Mouse (Mus musculus) urinary bladder, postnatal 4 days (tissue): Measurements from ENCODE around the gene Gm10840.
"Not testable (repeated sequence)": the region's sequence is repeated elsewhere in the genome, so short reads cannot be mapped to it uniquely, and the experiment has no call there.

ENCODE experiments used
- DNase-seq, 2 experiments: peaks; one replicate each; pipeline ENCODE4 v3.0.0; 2021 to 2022; ENCODE audit warnings: low spot score in 2 of 2

Gm10840 gene

DNA sequence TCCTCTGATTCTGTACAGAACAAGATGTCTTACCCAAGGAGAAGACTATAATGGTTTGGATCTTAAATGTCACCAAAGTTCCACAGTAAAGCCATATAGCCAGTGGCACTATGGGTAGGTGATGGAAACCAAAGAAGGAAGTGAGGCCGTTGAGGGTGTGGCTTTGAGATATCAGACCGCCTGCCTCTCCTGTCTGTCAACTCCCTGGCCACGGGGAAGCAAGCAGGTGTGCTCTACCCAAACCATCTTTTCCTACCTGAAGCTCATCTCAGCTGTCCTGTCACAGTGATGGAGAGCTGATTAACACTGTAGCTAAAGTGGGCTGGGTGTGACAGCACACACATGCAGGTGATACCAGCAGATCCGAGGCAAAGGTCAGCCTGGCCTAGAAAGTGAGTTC lies 37.6 kb downstream of the Gm10840 start:
- DNase-seq = no peak

DNA sequence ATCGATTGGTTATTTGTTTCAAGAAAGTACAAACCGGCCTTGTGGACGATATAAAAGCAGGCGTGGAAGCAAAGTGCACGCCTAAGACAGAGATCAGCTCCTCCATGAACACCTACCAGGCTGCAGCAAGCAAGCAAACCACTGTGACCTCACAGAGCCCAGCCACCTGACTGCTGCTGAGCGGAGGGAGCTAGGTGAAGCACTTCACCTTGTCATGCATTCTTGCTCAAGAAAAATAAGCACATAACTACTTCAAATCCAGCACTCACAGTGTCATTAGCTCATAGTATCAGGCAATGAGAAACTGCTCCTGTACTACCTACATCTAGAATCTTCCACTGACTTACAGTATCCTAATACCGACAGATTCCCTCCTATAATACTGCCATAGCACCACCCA lies 39.3 kb downstream of the Gm10840 start:
- not testable (repeated sequence) for DNase-seq

DNA sequence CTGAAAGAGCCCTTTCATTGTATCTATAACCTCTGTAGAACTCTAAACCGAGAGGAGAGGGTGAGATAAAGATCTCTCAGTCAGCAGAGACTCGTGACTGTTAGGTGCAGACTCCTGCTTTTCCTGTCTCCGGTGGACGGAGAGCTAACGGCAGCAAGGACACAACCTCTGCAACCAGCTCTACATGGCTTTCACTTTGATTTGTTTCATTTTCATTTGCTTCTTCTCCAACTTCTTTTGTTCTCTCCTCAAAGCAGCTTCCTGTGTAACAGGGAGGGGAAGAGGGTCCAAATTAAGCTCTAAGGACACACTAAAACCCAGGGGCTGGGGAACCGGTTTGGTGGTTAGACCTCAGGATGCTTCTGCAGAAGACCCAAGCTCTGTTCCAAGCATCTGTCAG lies 40.1 kb downstream of the Gm10840 start:
- no peak for DNase-seq

DNA sequence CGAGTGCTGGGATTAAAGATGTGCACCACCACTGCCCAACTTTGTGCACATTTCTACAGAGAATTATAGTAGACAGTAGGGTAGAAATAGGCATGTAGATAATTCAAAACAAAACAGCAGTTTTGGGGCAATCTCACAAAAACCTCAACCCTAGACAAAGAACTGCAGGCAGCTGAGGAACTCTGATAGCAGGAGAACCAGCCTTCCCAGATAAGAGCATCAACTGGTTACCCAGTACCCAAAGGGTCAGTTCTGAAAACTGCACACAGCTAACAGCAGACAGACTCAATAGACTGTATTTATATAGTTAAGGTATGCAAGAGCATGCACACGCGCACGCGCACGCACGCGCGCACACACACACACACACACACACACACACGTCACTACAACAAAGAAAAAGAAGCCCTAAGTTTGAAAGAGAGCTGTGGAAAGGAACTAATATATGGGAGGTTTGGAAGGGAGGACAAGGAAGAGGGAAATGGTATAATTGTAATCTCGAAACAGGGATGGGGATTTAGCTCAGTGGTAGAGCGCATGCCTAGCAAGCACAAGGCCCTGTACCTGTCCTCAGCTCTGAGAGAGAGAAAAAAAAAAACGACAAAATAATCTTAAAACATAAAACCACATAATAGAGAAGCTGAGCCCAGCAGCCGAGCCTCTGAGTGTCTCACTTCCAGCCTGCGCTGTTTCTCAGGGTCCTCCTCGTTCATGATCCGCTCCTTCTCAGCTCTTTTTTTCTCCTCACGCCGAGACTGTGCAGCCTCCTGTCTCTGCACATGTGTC lies 40.9 kb downstream of the Gm10840 start:
- no peak for DNase-seq

DNA sequence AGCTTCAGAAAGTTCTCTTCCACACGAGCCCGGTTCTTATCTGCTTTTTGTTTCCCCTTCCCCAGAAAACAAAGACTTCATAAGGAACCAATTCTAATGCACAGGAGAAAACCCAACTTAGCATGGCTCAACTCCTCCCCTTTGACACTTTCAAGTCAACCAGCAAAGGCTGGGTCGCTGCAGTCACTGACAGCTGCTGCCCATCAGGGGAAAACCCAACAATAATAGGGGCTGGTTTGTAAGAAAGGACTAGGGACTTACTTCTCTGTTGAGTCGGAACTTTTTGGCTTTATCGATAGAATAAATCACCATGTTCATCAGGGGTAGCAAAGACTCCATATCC lies 41.4 kb downstream of the Gm10840 start, which contains the start of gene Strada:
TSS of gene Strada (minus strand) at position 46 of the 343 bp plus-strand sequence.
- DNase-seq = no peak
